Mouse (Mus musculus): ENCODE data around the gene Phf5a.

Phf5a gene

DNA sequence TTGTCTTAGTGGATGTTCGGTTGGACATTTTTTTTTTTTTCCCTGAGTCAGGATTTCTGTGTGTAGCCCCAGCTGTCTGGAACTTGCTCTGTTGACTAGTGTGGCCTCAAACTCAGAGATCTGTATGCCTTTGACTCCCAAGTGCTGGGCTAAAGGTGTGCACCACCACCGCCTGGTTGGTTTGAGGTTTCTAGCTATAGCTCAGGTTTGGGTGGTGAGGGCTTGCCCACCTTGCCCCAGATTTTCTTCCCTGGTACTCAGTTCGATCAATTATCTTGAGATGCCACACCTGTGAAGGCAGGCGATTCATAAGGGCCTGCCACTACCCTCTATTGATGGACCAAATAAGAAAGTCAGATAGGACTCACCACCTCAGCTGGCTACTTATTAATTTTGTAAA lies 24.6 kb downstream of the Phf5a start:
- no peak for DNase-seq

DNA sequence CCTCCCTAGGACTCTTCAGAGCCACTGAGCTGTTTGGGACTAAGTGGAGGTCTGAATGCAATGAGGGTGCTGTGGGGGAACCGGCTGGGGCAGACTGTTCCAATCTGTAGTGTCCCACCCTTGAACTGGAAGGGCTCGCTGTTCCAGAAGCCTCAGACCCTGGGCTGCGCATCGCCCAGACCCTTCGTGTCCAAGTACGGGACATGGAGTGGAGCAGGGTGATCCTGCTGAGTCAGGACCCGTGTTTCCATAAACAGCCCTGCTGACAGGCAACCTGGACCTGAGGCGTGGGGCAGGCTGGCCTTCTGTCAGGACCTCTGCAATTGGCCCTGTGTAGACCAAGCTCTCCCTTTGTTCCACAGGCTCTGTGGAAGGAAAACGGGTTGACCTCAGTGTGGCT lies 25.0 kb downstream of the Phf5a start:
- no peak for DNase-seq

DNA sequence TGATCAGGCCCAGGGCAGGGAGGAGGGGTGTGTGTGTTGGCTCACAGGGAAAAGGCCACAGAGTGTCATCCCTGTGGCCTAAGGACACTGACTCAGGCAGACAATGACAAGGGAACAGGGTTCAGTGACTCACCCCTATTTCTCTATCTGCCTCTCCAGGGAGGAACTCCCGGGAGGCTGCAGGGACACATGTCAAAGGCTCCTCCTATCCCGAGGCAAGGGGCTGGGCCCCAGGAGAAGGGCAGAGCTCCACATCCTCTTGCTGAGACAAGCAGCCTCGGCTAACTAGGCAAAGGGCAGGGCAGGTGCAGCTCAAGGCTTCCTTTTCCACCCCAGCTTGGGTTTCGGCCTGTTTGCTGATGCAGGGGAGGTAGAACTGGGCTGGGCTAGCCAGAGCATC lies 26.0 kb downstream of the Phf5a start:
- no peak for DNase-seq

DNA sequence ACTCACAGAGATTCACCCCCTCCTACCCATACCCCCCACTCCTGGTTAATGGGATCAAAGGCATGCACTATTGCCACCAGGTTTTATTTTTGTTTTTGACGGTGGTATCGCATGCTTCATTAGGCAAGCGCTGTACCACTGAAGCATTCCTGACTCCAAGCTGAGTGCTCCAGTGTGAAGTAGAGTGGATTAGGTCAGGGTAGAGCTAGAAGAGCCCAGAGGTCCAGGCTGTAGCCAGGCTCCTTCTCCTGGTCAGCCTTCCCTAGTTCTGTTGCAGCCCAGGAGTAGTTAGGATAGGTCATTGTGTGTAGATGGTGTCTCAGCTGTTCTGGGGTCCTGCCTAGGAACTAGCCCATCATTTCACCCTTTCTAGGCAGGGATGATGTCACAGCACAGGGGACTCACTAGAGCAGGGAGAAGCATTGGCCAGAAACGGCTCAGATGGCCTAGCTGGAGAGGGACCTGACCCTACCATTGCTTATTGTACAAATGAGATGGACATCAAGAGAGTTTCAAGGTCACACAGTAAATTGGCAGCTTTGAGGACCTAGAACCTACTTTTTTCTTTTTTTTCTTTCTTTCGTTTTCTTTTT lies 26.6 kb downstream of the Phf5a start:
- DNase-seq: no peak

DNA sequence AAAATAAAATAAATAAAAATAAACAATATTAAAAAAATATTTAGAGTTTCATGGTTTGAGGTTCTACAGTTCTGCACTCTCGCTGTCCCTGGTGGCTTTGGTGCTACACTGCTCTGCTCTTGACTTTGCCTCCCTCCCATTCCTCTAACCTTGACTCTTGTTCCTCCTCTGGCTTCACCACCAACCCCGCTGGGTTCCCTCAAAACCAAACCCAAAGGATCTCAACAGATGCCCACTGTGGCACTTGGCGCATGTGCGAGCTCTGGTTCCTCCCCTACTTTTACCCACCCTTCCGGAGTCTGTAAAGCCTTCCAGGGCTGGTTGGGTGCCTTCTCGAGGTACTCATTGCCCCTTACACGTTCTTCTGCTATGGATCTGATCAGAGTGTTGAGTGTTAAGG lies 29.4 kb downstream of the Phf5a start:
- no peak for DNase-seq

DNA sequence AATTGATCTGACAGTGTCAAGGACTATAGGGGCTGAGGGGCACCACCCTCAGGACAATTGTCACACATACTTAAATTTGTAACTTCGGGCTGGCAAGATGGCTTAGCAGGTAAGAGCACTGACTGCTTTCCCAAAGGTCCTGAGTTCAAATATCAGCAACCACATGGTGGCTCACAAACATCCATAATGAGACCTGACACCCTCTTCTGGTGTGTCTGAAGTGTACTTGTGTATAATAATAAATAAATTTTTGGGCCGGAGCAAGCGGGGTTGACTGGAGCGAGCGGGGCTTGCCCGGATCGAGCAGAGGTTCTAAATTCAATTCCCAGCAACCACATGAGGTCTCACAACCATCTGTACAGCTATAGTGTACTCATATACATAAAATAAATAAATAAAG lies 31.4 kb downstream of the Phf5a start:
- no peak for DNase-seq

DNA sequence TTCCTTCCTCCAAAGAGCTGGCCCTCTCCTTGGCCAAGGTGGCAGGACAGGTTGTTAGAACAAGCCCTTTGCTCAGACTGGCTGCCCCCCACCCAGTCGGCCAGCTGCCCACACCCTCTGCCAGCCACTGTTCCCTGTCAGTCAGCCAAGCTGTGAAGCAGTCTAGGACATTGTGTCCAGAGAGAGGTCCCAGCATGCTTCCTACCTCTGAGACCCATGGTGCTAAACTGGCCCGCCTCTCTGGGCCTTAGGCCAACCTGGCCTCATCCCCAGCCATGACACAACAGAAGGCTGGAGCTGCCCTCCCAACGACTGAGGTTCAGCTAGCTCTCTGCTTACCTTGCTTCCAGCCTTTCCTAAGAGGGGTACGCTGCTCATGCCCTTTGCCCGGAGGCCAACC lies 32.1 kb downstream of the Phf5a start:
- no peak for DNase-seq

DNA sequence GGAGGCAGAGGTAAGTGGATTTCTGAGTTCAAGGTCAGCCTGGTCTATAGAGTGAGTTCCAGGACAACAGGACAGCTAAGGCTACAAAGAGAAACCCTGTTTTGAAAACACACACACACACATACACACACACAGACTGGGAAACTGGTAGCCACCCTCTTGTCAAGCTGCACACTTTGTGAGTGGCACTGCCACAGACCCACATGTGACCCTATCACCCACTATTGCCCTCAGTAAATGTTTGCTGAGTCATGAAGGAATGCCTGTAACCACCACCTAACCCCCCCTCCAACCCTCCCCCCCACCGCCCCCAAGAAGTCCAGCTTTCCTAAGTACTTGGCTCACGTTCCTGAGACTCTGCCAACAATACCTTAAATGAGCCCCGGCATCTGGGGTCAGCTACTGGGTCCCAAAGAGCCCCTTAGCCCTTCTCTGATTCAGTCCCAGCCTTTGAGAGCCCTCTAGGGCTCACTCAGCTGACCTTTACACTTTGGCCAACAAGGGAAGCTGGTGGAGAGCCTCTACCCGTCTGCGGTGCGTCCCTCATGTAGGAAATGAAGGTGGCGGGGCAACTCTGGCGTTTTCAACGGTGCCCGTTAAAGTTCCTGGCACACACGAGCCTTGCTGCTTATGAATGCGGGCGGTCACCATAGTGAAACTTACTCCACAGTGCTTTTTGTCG lies 33.0 kb downstream of the Phf5a start:
- no peak for DNase-seq

DNA sequence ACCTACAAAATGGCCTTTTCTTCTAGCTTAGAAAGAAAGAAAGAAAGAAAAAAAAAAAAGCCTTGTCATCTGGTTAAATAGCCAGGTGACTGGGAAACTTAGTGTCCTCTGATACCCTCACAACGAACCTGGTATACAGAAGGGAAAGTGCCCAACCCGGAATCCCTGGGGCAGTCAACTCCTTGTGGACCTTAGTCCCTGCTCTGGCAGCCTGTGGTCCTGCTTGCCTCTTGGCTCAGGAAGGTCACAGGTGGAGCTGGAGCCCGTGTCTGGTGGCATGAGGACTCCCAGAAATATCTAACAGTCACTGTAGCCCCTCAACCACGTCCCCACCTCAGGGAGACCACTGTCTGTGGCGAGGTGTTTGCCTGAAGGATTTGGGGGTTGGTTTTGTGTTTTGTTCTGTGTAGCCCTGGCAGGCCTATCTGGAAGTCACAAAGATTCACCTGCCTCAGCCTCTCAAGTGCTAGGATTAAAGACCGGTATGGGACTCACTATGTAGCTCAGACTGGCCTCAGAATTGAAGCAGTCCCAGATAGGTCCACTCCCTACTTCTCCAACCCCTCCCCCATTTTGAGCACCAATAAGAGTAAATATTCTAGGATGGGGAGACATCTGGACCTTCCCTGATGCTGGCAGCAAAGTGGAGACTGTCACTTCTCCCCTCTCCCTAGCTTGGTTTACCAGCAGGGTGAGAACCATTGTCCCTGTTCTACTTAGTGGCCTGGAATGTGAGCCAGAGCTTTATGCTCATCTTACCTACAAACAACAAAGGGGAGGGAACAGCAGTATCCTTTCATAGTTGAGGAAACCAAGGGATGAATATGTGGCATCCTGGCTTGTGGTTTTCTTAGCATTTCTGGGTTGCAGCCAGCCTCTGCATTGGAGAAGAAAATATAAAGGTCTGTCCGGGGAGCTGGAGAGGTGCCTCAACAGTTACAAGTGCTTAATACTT lies 34.5 kb downstream of the Phf5a start:
- DNase-seq: no peak

DNA sequence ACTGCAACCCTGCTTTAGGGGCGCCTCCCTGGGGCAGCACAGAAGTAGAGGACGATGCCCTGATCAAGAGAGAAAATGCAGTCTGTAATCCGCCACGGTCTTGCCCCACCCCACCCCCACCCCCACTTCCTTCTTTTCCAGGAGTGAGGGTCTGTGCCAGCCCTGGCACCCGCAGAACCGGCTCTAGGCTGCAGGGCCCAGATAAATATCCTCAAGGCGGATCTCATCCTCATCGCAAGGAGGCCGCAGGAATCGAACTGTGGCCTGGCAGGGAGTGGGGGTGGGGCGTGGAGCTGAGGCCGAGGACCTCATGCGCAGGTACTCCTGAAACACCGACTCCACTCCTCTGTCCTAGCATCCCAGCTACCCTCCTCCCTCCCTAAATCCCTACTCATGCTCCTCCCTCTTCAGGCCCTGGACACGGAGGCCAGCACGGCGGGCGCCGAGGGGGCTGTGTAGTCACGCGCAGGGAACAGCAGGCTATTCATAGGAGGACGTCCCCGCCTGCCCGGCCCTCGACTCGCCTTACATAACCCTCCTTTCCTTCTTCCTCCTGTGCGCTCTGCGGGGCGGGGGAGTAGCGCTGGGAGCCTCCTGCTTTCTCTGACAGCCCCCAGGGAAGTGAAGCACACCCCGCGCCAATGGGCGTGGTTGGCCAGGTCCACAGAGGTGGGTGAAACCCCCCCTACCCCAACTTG lies 35.4 kb downstream of the Phf5a start:
- DNase-seq: peak; percentile 85

DNA sequence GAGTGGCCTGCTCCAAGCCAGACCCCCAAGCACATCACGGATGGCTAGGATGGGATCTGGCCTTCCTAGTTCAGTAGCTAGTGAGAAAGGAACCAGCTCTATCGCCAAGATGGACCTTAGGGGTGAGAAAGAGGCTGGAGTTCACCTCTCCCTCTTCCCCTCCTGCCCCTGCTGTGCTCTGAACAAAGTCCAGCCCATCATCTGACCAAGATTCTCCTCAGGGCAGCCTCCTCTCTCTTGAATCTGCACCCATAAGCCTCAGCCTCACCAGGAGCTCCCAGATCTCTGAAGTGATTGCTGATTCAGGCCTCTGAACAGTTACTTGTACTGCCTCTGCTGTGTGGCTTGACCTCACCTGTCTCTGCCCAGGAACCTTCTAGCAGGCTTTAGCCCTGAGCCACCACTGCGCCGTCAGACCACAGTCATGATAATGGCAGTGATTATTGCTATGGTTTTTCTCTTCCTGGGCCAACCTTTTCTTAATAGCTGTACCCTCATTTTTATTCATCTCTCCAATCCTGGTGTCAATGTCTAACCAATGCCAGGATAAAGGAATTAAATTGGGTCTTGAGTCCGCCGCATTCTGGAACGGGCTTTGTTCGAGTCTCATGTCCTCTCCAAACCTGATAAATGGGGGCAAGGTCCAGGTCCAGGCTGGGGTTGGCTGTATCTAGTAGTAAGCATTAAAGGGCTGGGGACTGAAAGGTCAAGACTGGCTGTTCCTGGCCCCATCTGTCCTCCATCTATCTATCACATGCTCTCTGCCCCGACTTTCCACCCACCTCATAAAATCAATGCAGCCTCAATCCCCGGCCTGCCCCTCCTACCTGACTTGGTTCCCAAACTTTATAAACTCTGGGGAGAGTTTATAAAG lies 36.5 kb downstream of the Phf5a start:
- DNase-seq: no peak

DNA sequence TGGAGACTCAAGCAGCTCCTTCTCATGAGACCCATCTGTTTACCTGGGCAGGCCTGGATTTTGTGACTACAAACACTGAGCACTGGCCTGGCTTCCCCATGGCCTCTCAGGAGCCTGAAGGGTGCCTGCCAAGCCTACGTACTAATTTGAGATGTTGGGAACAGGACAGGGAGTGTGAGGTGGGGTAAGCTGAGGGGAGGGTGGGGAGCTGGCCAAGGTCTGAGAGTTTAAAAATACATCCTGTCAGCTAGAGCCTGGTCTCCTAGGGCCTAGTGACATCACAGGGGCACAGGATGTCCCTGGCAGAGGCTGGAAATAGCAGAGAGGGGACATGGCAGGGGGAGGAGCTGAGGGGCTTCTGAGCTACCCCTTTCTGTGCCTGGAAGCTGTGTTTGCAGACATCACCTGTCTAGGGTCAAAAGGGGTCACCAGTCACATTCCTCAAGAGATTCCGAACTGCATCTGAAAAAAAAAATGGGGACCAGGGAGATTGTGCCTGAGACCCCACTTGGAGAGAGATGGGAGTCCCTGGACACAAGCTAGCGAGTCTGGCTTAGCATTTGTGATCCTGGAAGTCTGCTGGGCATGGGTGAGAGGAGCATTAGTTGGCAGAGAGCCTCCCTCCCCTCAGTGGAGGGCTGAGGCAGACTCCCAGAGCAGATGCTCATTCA lies 37.4 kb downstream of the Phf5a start:
- DNase-seq: no peak

DNA sequence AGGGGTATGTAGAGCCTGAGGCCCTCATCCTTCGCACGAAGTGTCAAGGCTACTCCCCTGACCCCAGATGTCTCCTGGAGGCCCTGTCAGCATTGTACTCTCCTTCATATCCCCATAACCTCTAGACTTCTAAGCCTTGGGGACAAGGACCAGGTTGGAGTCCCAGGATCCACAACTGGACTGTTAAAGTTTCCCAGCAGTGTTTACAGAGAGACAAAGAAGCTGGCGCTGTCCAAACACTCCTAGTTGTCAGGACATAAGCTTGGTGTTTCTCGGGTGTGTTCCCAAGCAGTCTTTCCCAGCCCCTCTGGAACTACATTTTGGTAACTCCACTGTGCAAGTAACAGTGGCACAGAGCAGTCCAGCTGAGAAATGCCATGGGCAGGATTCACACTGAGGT lies 38.2 kb downstream of the Phf5a start:
- DNase-seq: no peak

DNA sequence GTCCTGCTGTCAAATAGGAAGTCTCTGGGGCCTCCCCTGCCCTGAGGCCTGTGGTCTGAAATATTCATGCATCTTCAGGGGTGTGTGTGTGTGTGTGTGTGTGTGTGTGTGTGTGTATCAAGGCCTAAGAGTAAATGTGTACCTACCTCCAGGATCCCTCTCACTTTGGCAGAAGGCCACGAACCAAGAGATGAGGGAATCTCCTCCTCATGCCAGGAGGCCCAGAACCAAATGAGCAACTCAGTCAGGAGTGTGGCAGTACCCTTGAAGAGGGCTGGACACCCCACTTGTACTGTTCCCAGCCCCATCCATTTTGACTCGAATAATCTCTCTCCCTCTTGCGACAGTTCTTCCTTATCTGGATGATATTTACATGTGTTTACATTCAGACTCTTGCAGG lies 39.5 kb downstream of the Phf5a start:
- no peak for DNase-seq

DNA sequence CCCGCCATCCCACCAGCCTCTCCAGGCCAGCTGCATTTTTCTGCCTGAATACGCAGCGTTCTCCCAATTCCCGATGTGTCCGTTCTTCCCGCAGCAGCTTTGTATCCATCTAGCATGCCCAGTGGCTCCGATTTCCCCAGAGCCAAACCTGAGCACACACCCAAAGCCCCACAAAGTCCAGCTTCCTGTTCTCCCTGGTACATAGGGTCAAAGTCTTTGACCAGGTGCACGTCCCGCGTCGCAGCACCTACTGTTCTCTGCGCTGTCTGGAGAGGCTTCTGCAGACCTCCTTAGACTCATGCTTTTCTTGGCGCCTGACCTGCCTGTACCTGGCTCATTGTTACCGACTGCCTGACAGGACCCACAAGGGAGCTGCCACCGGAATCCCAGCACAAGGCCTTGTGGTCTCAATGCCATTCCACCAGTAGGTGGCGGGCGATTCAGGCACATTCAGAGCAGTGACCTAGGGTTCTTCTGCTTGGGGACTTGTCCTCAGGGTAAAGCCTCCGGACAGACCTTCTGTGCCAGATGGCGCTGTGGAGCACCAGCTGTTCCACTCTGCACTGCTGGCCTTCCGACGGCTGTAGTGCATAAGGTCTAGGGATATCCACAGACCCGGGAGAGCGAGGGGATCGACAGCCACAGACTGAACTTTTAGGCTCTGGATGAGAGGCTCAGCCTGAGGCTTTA lies 40.4 kb downstream of the Phf5a start:
- peak; percentile 95 for DNase-seq

DNA sequence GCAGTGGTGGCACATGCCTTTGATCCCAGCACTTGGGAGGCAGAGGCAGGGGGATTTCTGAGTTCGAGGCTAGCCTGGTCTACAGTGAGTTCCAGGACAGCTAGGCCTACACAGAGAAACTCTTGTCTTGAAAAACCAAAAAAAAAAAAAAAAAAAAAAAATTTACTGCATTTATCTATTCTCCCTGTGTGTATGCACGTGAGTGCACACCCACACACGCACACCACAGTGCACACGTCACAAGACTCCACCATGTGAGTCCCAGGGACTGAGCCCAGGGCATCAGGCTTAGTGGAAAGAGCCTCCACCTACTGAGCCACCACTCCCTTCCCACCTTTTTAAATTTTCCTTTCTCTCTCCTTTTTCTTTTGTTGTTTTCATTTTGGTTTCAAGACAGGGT lies 41.2 kb downstream of the Phf5a start:
- DNase-seq: no peak

DNA sequence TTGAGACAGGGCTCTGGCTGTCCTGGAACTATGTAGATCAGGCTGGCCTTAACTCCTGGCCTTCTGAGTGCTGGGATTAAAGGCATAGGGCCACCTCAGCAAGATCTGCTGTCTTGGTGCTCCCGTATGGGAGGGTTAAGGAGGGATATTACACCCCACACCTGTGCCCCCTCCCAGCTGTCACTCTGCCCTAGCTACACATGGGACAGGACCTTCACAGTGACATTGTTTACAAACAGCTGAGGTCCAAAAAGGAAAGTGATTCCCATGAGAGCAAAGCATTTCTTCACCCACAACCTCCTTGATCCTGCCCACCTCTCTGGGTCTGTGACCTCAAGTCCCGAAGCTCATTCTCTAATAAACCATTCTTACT lies 42.5 kb downstream of the Phf5a start:
- no peak for DNase-seq

DNA sequence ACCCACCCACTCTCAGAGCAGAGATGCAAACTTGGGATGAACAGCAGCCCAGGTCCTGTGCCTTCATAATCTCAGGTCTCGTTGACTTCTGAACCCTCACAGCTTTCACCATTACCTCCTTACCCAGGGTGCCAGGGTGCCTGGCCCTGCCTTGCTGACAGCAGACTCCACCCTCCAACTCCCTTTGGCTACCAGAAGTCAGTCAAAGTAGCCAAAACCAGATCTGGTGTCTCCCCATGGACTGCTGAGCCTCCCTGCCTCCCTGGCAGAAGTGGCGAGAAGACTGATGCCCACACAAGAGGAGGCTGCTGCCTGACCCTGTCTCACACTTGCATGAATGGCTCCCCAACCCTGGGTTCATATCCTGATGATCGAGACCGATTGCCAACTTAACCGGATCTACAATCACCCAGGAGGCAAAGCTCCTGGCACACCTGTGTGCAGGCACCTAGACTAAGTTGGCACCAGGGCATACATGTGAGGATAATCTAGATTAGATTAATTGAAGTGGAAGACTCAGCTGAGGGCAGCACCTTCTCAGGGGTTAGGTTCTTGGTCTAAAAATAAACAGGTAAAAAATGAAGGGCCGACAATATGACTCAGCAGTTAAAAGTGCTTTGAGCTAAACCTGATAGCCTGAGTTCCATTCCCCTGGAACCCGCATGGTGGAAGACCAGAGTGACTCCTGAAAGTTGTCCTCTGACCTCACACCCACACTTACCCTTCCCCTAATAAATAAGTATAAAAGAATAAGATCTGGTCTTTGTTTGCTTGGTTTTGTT lies 43.1 kb downstream of the Phf5a start:
- no peak for DNase-seq

DNA sequence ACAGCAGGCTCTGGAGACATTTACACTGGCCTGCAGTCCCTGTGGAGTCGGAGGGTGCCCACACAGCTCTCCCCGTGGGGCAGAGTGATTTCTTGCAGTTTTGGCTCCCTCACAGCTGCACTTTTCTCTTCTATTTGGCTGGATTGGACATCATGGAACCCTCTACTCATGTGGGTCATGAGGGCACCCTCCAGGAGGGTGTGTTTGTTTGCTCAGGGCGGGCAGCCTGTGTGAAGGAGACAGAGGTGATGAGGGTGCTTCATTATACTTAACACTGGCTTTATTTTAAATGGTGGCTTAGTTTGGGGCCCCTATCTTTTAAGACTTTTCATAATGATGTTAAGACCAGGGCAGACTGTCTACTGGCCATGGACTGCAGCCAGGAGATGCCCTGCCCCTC lies 46.9 kb downstream of the Phf5a start:
- DNase-seq: no peak

DNA sequence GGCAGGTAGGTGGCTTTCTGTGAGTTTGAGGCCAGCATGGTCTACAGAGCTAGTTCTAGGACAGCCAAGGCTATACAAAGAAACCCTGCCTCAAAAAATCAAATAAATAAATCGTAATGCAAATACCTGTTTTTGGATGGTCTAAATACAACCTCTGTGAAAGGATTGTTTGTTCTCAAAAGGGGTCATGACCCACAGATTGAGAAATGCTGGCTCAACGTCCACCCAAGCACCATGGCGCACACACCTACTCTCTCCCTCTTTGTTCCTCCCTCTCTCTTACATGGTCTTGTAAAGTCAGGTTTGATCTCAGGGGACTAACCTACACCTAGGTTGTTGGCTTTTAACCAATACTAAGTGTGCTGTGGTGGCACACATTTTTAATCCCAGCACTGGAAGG lies 49.1 kb downstream of the Phf5a start:
- DNase-seq: no peak

All from embryo, embryonic 11 days (tissue).